Mouse (Mus musculus) forebrain, embryonic 10.5 days (tissue): ENCODE measurements at regions not wholly inside any gene's neighbourhood (a gene's known extent, or its start where the extent isn't known, plus 50 kb on each side); places are given as distances from the start of the nearest gene placed in this dataset.
"Not testable (repeated sequence)": the region's sequence is repeated elsewhere in the genome, so short reads cannot be mapped to it uniquely, and the experiment has no call there.

Experiments used
- DNase-seq: peaks from one replicate; pipeline ENCODE4 v3.0.0-alpha.2; 2017; ENCODE audit warnings: low spot score; ENCODE audit errors: extremely low spot score
- H3K27ac ChIP-seq: fragments of 300-500 bp; sonication (generic); 2 replicates; pipeline ENCODE4 v1.5.1; 2016; ENCODE audit warnings: mild to moderate bottlenecking
- H3K27me3 ChIP-seq: fragments of 300-500 bp; sonication (generic); 2 replicates; pipeline ENCODE4 v1.6.1; 2016; ENCODE audit warnings: mild to moderate bottlenecking; ENCODE audit not compliant: poor library complexity, severe bottlenecking
- H3K36me3 ChIP-seq: fragments of 300-500 bp; sonication (generic); replicated peaks from 2 replicates; pipeline ENCODE4 v1.6.1; 2016; ENCODE audit warnings: mild to moderate bottlenecking, moderate library complexity
- H3K4me1 ChIP-seq: fragments of 300-500 bp; sonication (generic); 2 replicates; pipeline ENCODE4 v1.6.1; 2016
- H3K4me3 ChIP-seq: fragments of 300-500 bp; sonication (generic); 2 replicates; pipeline ENCODE4 v1.5.1; 2016; ENCODE audit warnings: mild to moderate bottlenecking, moderate library complexity
- H3K9me3 ChIP-seq: fragments of 300-500 bp; sonication (generic); 2 replicates; pipeline ENCODE4 v1.6.1; 2016; ENCODE audit warnings: mild to moderate bottlenecking, moderate library complexity
- WGBS: fragments of 180-500 bp; shearing (Covaris S2); methylation state at CpG from one replicate; pipeline ENCODE4 v1.1.7; 2016; 5-methylcytosine and 5-hydroxymethylcytosine counted together

- Histone ChIP-seq H3K9me3 (no peaks in the 10 kb centered on the region), H3K27ac (no peak overlapping the region), H3K4me1 (0 out of 2 replicates have a peak, but pooled peaks cover 3% of the 10 kb centered on the region), H3K27me3 (peaks cover 6% of the 10 kb centered on the region; the same call in 1 of the 2 replicates), H3K4me3 (no peak overlapping the region), H3K36me3 (no peaks in the 10 kb centered on the region)
- 69% methylated on average over 10 of the region's 10 CpGs for WGBS
- DNase-seq, result no peak
Measured at GRCm38 (mm10) chr1:168675741-168676140, 243.7 kb upstream of the Pbx1 start.

- H3K27ac ChIP-seq, result no peak overlapping the region
- H3K4me3 ChIP-seq, result no peak overlapping the region
- WGBS, result 47% methylated on average over 11 of the region's 11 CpGs
- peaks cover 11% of the 10 kb centered on the region for H3K4me1 ChIP-seq
- no peaks in the 10 kb centered on the region for H3K27me3 ChIP-seq
- H3K36me3 ChIP-seq, result no peaks in the 10 kb centered on the region
- no peak for DNase-seq
- H3K9me3 ChIP-seq, result no peaks in the 10 kb centered on the region
Measured at GRCm38 (mm10) chr1:168662755-168663284, 230.8 kb upstream of the Pbx1 start.

DNA sequence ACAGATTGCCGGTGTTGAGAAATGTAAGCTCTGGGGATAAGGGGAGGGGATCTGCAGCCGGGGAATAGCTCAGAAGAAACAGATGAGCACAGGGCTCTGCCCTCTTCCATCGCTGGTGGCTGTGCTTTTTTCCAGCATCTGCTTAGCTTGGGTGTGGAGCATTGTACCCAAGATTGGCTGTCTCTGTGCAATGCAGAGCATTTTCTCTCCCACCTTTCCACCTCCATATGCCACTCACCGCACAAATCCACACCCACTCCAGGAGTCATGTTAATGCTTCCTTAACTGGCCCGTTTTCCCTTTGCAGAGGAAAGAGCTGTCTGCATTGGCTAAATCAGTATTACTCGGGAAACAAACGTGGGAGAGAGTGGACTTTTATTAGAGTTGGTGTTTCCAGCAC is 228.9 kb upstream of the Pbx1 start:
- no peak for DNase-seq
- no peak overlapping the region for H3K27ac ChIP-seq
- no peaks in the 10 kb centered on the region for H3K36me3 ChIP-seq
- H3K9me3 ChIP-seq, result no peaks in the 10 kb centered on the region
- H3K4me3 ChIP-seq, result no peak overlapping the region
- peaks cover 11% of the 10 kb centered on the region for H3K4me1 ChIP-seq
- WGBS, result 83% methylated on average over 7 of the region's 7 CpGs
- H3K27me3 ChIP-seq, result no peaks in the 10 kb centered on the region

DNA sequence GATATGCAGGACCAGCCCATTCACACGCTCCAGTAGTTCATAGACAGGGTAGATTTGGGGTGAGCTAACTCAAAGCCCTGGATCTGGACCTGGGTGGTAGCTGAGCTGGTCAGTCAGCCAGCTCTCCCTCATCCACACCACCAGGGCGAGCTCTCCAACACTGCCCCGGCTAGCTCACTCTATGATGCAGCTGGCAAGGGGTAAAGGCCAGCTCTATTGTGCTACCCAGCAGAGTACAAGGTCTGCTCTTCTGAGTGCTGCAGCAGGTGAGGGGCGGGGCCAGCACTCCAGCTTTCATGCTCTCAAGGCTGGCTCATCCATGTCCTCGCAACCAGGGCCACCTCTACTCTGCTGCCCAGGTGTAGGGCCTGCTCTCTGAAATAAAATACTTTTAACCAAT is 227.5 kb upstream of the Pbx1 start:
- Histone ChIP-seq H3K36me3 (no peaks in the 10 kb centered on the region), H3K9me3 (no peaks in the 10 kb centered on the region), H3K27me3 (no peaks in the 10 kb centered on the region), H3K4me1 (peaks cover 11% of the 10 kb centered on the region), H3K27ac (no peak overlapping the region), H3K4me3 (no peak overlapping the region)
- WGBS, result 77% methylated on average over 5 of the region's 5 CpGs
- DNase-seq, result no peak

GRCm38 (mm10) chr1:168632837-168633236 is 200.8 kb upstream of the Pbx1 start:
- no peaks in the 10 kb centered on the region for H3K27me3 ChIP-seq
- no peak overlapping the region for H3K27ac ChIP-seq
- no peaks in the 10 kb centered on the region for H3K9me3 ChIP-seq
- H3K4me1 ChIP-seq, result no peaks in the 10 kb centered on the region
- H3K4me3 ChIP-seq, result no peak overlapping the region
- H3K36me3 ChIP-seq, result no peaks in the 10 kb centered on the region
- 86% methylated on average over 2 of the region's 2 CpGs for WGBS
- no peak for DNase-seq

DNA sequence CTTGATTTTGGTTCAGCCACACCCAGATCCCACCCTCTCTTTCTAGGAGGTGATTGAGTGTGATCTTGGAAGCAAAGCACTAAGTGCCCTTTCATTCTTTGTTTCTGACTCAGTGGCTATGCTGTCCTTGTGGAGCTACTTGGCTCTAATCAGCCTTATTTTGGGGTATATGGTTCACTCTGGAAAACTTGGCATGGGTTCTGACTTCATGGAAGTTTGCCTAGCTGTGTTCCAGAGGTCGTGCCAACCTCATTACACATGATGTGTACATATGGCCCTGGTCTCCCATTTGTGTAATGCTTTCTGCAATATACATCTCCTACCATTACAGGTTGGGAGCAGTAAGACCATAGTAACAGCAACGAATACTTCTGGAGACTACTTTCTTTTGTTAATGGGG is 199.9 kb upstream of the Pbx1 start:
- no peak for DNase-seq
- Histone ChIP-seq H3K27ac (no peak overlapping the region), H3K4me1 (no peaks in the 10 kb centered on the region), H3K9me3 (no peaks in the 10 kb centered on the region), H3K27me3 (no peaks in the 10 kb centered on the region), H3K4me3 (no peak overlapping the region), H3K36me3 (no peaks in the 10 kb centered on the region)
- WGBS, result 86% methylated on average over 2 of the region's 2 CpGs

DNA sequence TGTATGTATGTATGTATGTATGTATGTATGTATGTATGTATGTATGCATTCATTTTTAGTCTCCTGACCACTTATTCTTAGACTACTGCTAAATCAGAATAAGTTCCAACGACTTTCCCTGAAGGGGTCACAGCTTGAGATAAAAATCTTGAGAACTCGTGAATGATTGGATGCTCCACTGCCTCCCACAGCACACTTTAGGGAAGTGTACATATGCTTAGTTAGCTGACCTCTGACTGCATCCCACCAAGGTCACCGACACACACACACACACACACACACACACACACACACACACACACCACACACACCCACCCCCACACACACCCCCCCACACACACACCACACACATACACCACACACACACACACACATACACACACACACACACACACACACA is 169.9 kb upstream of the Pbx1 start:
- peaks cover 23% of the 10 kb centered on the region for H3K4me1 ChIP-seq
- H3K9me3 ChIP-seq, DNase-seq, H3K4me3 ChIP-seq, H3K27me3 ChIP-seq, H3K36me3 ChIP-seq, H3K27ac ChIP-seq: not testable (repeated sequence)
- 87% methylated on average over 3 of the region's 3 CpGs for WGBS

DNA sequence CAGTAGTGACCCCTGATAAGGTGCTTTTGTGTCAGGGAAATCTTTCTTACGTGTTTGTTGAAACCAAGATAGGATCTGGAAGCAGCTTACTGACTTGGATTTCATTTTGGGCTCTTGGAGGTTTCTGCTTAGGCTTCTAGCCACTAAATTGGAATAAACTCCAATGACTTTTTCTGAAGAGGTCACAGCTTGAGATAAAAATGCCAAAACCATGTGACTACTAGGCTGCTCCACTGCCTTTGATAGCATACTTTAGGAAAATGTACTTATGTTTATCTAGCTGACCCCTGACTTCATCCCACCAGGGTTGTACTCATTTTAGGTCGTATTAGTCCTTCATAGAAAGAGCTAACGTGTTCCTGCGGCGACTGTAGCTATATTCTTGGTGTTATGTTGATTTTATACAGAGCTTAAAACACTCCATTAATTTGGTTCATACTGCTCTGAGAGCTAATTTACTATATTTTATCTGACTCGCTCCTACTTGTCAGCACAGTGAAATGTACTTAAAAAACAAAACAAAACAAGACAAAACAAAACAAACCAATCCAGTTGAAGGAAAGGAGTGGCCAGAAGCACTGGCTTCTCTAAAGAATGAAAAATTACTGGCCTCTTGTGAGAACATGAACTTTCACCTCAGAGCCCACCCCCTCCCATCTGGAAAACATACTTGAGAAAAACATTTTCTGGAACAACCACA is 168.5 kb upstream of the Pbx1 start:
- peaks cover 9% of the 10 kb centered on the region for H3K27me3 ChIP-seq
- H3K4me1 ChIP-seq, result peaks cover 24% of the 10 kb centered on the region
- no peak for DNase-seq
- no peaks in the 10 kb centered on the region for H3K36me3 ChIP-seq
- H3K4me3 ChIP-seq, result no peak overlapping the region
- H3K9me3 ChIP-seq, result no peaks in the 10 kb centered on the region
- WGBS, result 89% methylated on average over 6 of the region's 6 CpGs
- H3K27ac ChIP-seq, result no peak overlapping the region

DNA sequence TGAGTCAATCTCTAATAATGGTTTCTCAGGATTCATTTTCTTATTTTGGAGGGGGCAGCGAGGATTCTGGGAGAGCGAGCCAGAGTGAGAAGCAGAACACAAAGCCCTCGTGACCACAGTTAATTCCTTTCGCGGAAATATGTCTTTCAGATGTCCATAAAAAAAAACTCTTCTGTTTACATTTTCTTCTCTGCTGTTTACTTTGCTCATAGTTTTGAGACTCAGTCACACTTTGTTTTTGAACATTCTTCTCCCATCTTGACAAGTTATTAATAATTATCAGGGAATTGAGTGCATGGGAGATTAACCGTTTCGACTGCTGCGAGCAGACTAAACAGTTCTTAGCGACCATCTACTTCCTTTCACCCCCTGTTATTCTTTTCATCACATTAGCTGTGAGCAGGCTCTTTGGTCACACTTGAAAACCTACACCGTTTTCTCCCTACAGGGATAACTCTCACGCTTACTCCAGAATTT is 166.2 kb upstream of the Pbx1 start:
- no peaks in the 10 kb centered on the region for H3K36me3 ChIP-seq
- H3K4me1 ChIP-seq, result peaks cover 24% of the 10 kb centered on the region
- no peak for DNase-seq
- H3K9me3 ChIP-seq, result no peaks in the 10 kb centered on the region
- peaks cover 9% of the 10 kb centered on the region for H3K27me3 ChIP-seq
- no peak overlapping the region for H3K4me3 ChIP-seq
- peak overlapping the region; percentile 72 for H3K27ac ChIP-seq
- 28% methylated on average over 11 of the region's 11 CpGs for whole genome bisulfite sequencing

DNA sequence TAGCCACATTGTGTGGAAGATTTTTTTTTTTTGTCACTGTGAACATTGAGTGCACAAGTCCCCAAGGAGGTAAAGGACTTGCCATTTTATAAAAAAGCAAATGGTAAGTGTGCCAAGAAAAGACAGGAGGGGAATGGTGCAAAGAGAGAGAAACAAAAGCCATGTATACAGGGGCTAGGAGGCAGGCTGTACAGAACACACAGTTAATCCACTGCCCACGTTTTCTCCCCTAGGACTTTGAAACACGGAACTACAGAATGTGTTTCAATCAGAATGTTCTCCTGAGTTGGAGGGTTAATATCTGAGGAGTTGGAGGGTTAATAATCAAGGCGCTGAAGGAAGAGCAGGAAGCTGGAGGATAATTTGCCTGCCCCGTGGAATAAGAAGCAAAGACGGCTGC is 165.4 kb upstream of the Pbx1 start:
- H3K27me3 ChIP-seq, result peaks cover 9% of the 10 kb centered on the region
- H3K27ac ChIP-seq, result peak overlapping the region; percentile 72
- DNase-seq, result no peak
- H3K4me1 ChIP-seq, result peaks cover 24% of the 10 kb centered on the region
- WGBS, result 36% methylated on average over 5 of the region's 5 CpGs
- H3K36me3 ChIP-seq, result no peaks in the 10 kb centered on the region
- no peaks in the 10 kb centered on the region for H3K9me3 ChIP-seq
- no peak overlapping the region for H3K4me3 ChIP-seq

- H3K4me1 ChIP-seq, result no peaks in the 10 kb centered on the region
- H3K27ac ChIP-seq, result no peak overlapping the region
- H3K27me3 ChIP-seq, result no peaks in the 10 kb centered on the region
- WGBS, result 86% methylated on average over 3 of the region's 3 CpGs
- no peak for DNase-seq
- H3K36me3 ChIP-seq, result no peaks in the 10 kb centered on the region
- no peak overlapping the region for H3K4me3 ChIP-seq
- H3K9me3 ChIP-seq, result no peaks in the 10 kb centered on the region
Measured at GRCm38 (mm10) chr1:168584137-168584536, 152.1 kb upstream of the Pbx1 start.

DNA sequence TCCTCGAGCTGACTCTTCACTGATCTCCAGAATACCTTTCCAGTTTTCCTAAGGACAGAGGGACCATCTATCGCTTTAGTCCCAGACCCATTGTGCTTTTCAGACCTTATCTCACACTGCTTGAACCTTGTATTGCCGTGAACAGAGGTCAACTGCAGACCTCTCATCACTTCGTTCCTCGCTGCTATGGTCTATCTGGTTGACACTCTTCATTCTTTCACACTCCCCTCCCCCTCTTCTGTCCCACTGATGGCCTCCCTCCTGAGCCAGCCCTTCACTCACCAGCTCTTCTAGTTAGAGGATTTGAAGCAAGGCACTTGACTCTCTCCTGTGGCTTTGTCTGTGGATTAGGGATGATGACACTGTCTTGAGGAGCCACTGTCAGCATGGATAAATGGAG is 150.4 kb upstream of the Pbx1 start:
- Histone ChIP-seq H3K27ac (no peak overlapping the region), H3K27me3 (no peaks in the 10 kb centered on the region), H3K4me3 (no peak overlapping the region), H3K4me1 (no peaks in the 10 kb centered on the region), H3K36me3 (no peaks in the 10 kb centered on the region), H3K9me3 (no peaks in the 10 kb centered on the region)
- no peak for DNase-seq
- 80% methylated on average over 5 of the region's 5 CpGs for WGBS

GRCm38 (mm10) chr1:168569930-168570515 is 138.0 kb upstream of the Pbx1 start:
- no peak overlapping the region for H3K27ac ChIP-seq
- no peaks in the 10 kb centered on the region for H3K27me3 ChIP-seq
- no peaks in the 10 kb centered on the region for H3K36me3 ChIP-seq
- peaks cover 9% of the 10 kb centered on the region for H3K4me1 ChIP-seq
- WGBS, result 57% methylated on average over 5 of the region's 5 CpGs
- H3K9me3 ChIP-seq, result no peaks in the 10 kb centered on the region
- H3K4me3 ChIP-seq, result no peak overlapping the region
- DNase-seq, result no peak
